Mouse (Mus musculus) cerebellum, adult 2 months (tissue): ENCODE results near the gene Tbc1d16. TPM values are rescaled to one million over a fixed set of nuclear protein-coding genes. Genes with fewer than 3 reads are reported as not detected.
A peak's percentile ranks its signal among the peaks of the same experiment; 100 is the strongest.
"Not testable (repeated sequence)": the region's sequence is repeated elsewhere in the genome, so short reads cannot be mapped to it uniquely, and the experiment has no call there.

Experiments used
- DNase-seq, 2 experiments: peaks; one replicate each; pipeline ENCODE4 v3.0.0; 2021
- H3K27ac ChIP-seq: fragments of 200-500 bp; 2 replicates; pipeline ENCODE4 v1.5.1; 2012; ENCODE audit warnings: low read length, control low read depth, inconsistent platforms; ENCODE audit not compliant: insufficient read depth
- H3K27me3 ChIP-seq: fragments of 200-500 bp; 2 replicates; pipeline ENCODE4 v1.6.1; 2012; ENCODE audit warnings: inconsistent platforms, mild to moderate bottlenecking, low read length, moderate library complexity; ENCODE audit not compliant: control insufficient read depth, insufficient read depth
- H3K4me1 ChIP-seq: fragments of 200-500 bp; 2 replicates; pipeline ENCODE4 v1.6.1; 2011; ENCODE audit warnings: low read length; ENCODE audit not compliant: control insufficient read depth, insufficient read depth
- H3K4me3 ChIP-seq: fragments of 200-500 bp; replicated peaks from 2 replicates; pipeline ENCODE3; 2011; ENCODE audit warnings: mild to moderate bottlenecking, low read depth, low read length, control low read depth; ENCODE audit not compliant: insufficient read depth
- CTCF ChIP-seq: fragments of 200-500 bp; IDR thresholded peaks from 2 replicates; pipeline ENCODE4 v1.5.1; 2011; ENCODE audit warnings: low read depth, mild to moderate bottlenecking, control low read depth, low read length, moderate library complexity, borderline replicate concordance; ENCODE audit not compliant: insufficient read depth
- POLR2A ChIP-seq: fragments of 200-500 bp; IDR thresholded peaks from 2 replicates; pipeline ENCODE4 v1.6.1; 2011; ENCODE audit warnings: low read length, control low read depth, borderline replicate concordance; ENCODE audit not compliant: insufficient read depth
- WGBS: fragments of 180-500 bp; shearing (Covaris S2); methylation state at CpG from one replicate; pipeline ENCODE4 v1.1.7; 2018; 5-methylcytosine and 5-hydroxymethylcytosine counted together
- polyA plus RNA-seq: library from polyadenylated mRNA; depleted of rRNA; stranded (reverse); fragments of >200 nt; gene quantifications from 2 replicates; pipeline ENCODE4 v1.2.3, GENCODE M21; 2012; rRNA removed

The Tbc1d16 gene
- 32.5 and 37.8 TPM in 2 replicates for polyA plus RNA-seq

- under 1% methylated on average over 62 of the region's 66 CpGs for WGBS
- DNase-seq: peak; percentile 72 to 77
- peak; percentile 50; the same call in 1 of the 2 replicates for TF ChIP-seq POLR2A
- TF ChIP-seq CTCF: no peak
- Histone ChIP-seq H3K27ac (peak within 1 kb of the TSS; percentile 53), H3K27me3 (no peaks in the 10 kb centered on the region), H3K4me3 (peak within 1 kb of the TSS; percentile 74), H3K4me1 (peaks cover 23% of the 10 kb centered on the region)
Measured at GRCm38 (mm10) chr11:119228091-119228781, at the start of gene Tbc1d16, which contains the start of gene Ccdc40. Gene Tbc1d16 (minus strand): TSS chr11:119228499. Gene Ccdc40 (plus strand): TSS chr11:119228572.

GRCm38 (mm10) chr11:119273186-119273930 lies 45.1 kb upstream of the Tbc1d16 start:
- no peak for TF ChIP-seq POLR2A
- TF ChIP-seq CTCF: peak; percentile 36
- no peak overlapping the region for H3K4me3 ChIP-seq
- 90% methylated on average over 8 of the region's 8 CpGs for WGBS

GRCm38 (mm10) chr11:119272492-119272891 lies 44.2 kb upstream of the Tbc1d16 start:
- H3K4me1 ChIP-seq: not testable (repeated sequence)

More at GRCm38 (mm10) chr11:119273186-119273930, 45.1 kb upstream of the Tbc1d16 start:
- Histone ChIP-seq H3K27ac (no peak overlapping the region), H3K4me1 (peaks cover 5% of the 10 kb centered on the region), H3K27me3 (no peaks in the 10 kb centered on the region)
- DNase-seq: no peak

GRCm38 (mm10) chr11:119268557-119269195 lies 40.4 kb upstream of the Tbc1d16 start:
- 64% methylated on average over 16 of the region's 16 CpGs for WGBS
- no peaks in the 10 kb centered on the region for H3K27me3 ChIP-seq

More at GRCm38 (mm10) chr11:119272492-119272891, 44.2 kb upstream of the Tbc1d16 start:
- WGBS: 76% methylated on average over 3 of the region's 3 CpGs
- not testable (repeated sequence) for H3K27ac ChIP-seq, H3K4me3 ChIP-seq, H3K27me3 ChIP-seq, DNase-seq
- TF ChIP-seq CTCF: 0 out of 2 replicates have a peak, but pooled peaks have one; percentile 1

GRCm38 (mm10) chr11:119267768-119268556 lies 39.7 kb upstream of the Tbc1d16 start, which contains the start of gene Gaa:
Gene Gaa (plus strand): TSS chr11:119267887.
- peak within 1 kb of the TSS; percentile 83 for H3K4me3 ChIP-seq

More at GRCm38 (mm10) chr11:119268557-119269195, 40.4 kb upstream of the Tbc1d16 start:
- TF ChIP-seq POLR2A (no peak), CTCF (no peak)
- no peak overlapping the region for H3K27ac ChIP-seq
- peak; percentile 35 to 48 for DNase-seq
- H3K4me1 ChIP-seq: peaks cover 12% of the 10 kb centered on the region
- H3K4me3 ChIP-seq: peak overlapping the region; percentile 83

GRCm38 (mm10) chr11:119267241-119267674 lies 39.0 kb upstream of the Tbc1d16 start:
- DNase-seq: peak; percentile 82 to 89
- peaks cover 12% of the 10 kb centered on the region for H3K4me1 ChIP-seq
- H3K4me3 ChIP-seq: no peak overlapping the region
- H3K27ac ChIP-seq: peak overlapping the region; percentile 59
- 5% methylated on average over 6 of the region's 6 CpGs for WGBS
- H3K27me3 ChIP-seq: no peaks in the 10 kb centered on the region
- TF ChIP-seq CTCF (no peak; the same call in 1 of the 2 replicates), POLR2A (no peak)

More at GRCm38 (mm10) chr11:119267768-119268556, 39.7 kb upstream of the Tbc1d16 start, which contains the start of gene Gaa:
- peak; percentile 93 to 97 for DNase-seq
- Histone ChIP-seq H3K27ac (peak within 1 kb of the TSS; percentile 74), H3K27me3 (no peaks in the 10 kb centered on the region), H3K4me1 (peaks cover 12% of the 10 kb centered on the region)
- TF ChIP-seq POLR2A (peak; percentile 68), CTCF (peak; percentile 94)
- 5% methylated on average over 52 of the region's 52 CpGs for WGBS
